Mouse (Mus musculus): Measurements from ENCODE around the gene Ak2. TPM values are rescaled to one million over a fixed set of nuclear protein-coding genes. Genes with fewer than 3 reads are reported as not detected.
A peak's percentile ranks its signal among the peaks of the same experiment; 100 is the strongest.

The Ak2 gene
- polyA plus RNA-seq, 1 experiment from 2014 or later = 57.1 TPM

DNA sequence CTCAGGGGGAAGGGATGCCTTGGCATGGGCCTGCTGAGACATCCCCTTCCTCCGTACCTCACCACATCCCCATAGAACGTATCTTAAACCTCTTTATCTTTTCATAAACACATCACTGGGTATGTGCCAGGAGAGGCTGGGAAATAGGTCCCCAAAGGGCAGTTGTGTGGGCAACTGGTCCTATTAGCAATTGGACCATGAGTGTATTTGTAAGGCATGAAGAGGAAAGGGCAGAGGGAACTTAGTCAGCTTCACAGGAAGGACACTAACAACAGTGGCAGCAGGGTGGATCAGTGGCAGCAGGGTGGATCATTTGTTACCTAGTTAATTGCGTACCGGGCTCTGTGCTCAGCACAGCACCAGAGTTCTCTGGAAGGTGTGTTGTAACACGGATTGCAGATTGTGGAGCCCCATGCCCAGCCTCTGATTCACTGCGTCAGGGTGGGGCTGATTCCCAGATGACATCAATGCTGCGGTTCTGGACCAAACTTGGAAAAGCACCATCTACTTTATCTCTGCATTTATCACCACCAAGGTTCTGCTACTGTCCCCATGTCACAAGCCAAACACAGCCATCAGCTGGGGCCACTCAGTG is 44.2 kb downstream of the Ak2 start:
- 63% methylated on average over 7 of the region's 7 CpGs for WGBS
- H3K27me3 ChIP-seq (ENCODE audit: control insufficient read depth, insufficient read depth, low read length) = no peaks in the 10 kb centered on the region
- no peaks in the 10 kb centered on the region for H3K4me1 ChIP-seq (ENCODE audit: control insufficient read depth, insufficient read depth, low read length)
- no peaks in the 10 kb centered on the region for H3K9me3 ChIP-seq (ENCODE audit: control insufficient read depth, low read length)
- no peaks in the 10 kb centered on the region for H3K36me3 ChIP-seq (ENCODE audit: control insufficient read depth, insufficient read depth, low read length)
- ATAC-seq (ENCODE audit: low read depth) = no peak
- H3K9ac ChIP-seq (replicated peaks; ENCODE audit: low read depth, low read length) = no peak overlapping the region
- H3K27ac ChIP-seq (ENCODE audit: low read depth, low read length) = no peak overlapping the region
- H3K4me3 ChIP-seq (ENCODE audit: low read depth, low read length) = no peak overlapping the region
- no peak overlapping the region for H3K4me2 ChIP-seq (ENCODE audit: low read depth, low read length)

GRCm38 (mm10) chr4:129047721-129048421 is 56.1 kb downstream of the Ak2 start:
- H3K27me3 ChIP-seq (ENCODE audit: control insufficient read depth, insufficient read depth, low read length) = no peaks in the 10 kb centered on the region
- peak overlapping the region; percentile 92 for H3K27ac ChIP-seq (ENCODE audit: low read depth, low read length)
- H3K9me3 ChIP-seq (ENCODE audit: control insufficient read depth, low read length) = no peaks in the 10 kb centered on the region
- peaks cover 10% of the 10 kb centered on the region; the same call in 1 of the 2 replicates for H3K4me1 ChIP-seq (ENCODE audit: control insufficient read depth, insufficient read depth, low read length)
- peak overlapping the region; percentile 61 for H3K4me2 ChIP-seq (ENCODE audit: low read depth, low read length)
- H3K4me3 ChIP-seq (ENCODE audit: low read depth, low read length) = peak overlapping the region; percentile 38
- no peaks in the 10 kb centered on the region for H3K36me3 ChIP-seq (ENCODE audit: control insufficient read depth, insufficient read depth, low read length)
- ATAC-seq (ENCODE audit: low read depth) = no peak
- H3K9ac ChIP-seq (replicated peaks; ENCODE audit: low read depth, low read length) = peak overlapping the region; percentile 41
- WGBS = 19% methylated on average over 15 of the region's 15 CpGs

GRCm38 (mm10) chr4:129048501-129049305 is 56.9 kb downstream of the Ak2 start:
- Histone ChIP-seq H3K9ac (replicated peaks; ENCODE audit: low read depth, low read length) (peak overlapping the region; percentile 41), H3K36me3 (ENCODE audit: control insufficient read depth, insufficient read depth, low read length) (no peaks in the 10 kb centered on the region), H3K9me3 (ENCODE audit: control insufficient read depth, low read length) (no peaks in the 10 kb centered on the region), H3K4me1 (ENCODE audit: control insufficient read depth, insufficient read depth, low read length) (peaks cover 10% of the 10 kb centered on the region; the same call in 1 of the 2 replicates), H3K27ac (ENCODE audit: low read depth, low read length) (peak overlapping the region; percentile 92), H3K4me3 (ENCODE audit: low read depth, low read length) (peak overlapping the region; percentile 38), H3K27me3 (ENCODE audit: control insufficient read depth, insufficient read depth, low read length) (no peaks in the 10 kb centered on the region), H3K4me2 (ENCODE audit: low read depth, low read length) (peak overlapping the region; percentile 61)
- WGBS = under 1% methylated on average over 52 of the region's 52 CpGs
- ATAC-seq (ENCODE audit: low read depth) = peak; percentile 93

DNA sequence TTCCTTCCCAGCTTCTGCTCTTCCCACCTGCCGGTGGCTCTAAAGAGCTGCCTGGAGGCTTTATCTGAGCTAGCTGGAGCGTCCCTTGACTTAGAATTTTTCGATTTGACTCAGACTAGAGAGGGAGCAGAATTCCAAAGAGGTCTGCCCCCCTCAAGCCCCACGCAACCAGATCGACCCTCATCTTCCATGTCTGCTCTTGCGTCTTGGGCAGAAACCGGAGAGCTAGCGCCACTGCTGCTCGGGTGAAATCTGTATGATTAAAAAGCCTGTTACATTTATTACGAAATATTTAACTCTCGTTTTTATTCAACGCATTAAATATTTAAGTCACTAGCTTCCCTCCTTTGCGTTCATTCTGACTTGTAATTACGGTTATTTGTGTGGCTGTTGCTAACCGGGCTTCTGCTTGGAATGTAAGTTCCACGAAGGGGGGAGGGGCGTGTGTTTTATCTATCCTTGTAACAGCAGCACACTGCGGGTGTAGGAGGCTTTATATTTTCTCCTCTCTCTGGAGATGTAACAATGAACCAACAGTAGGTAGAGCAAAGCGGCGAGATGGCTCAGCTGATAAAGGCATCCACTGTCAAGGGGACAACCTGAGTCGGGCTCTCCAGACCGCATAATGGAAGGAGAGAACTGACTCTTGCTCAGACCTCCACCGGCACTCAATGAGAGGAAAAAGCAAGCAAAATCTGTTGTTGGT is 57.7 kb downstream of the Ak2 start:
- Histone ChIP-seq H3K36me3 (ENCODE audit: control insufficient read depth, insufficient read depth, low read length) (no peaks in the 10 kb centered on the region), H3K4me1 (ENCODE audit: control insufficient read depth, insufficient read depth, low read length) (peaks cover 10% of the 10 kb centered on the region; the same call in 1 of the 2 replicates), H3K9me3 (ENCODE audit: control insufficient read depth, low read length) (no peaks in the 10 kb centered on the region), H3K4me3 (ENCODE audit: low read depth, low read length) (peak overlapping the region; percentile 38), H3K4me2 (ENCODE audit: low read depth, low read length) (peak overlapping the region; percentile 61), H3K27me3 (ENCODE audit: control insufficient read depth, insufficient read depth, low read length) (no peaks in the 10 kb centered on the region), H3K27ac (ENCODE audit: low read depth, low read length) (peak overlapping the region; percentile 92), H3K9ac (replicated peaks; ENCODE audit: low read depth, low read length) (peak overlapping the region; percentile 41)
- WGBS = 4% methylated on average over 23 of the region's 23 CpGs
- ATAC-seq (ENCODE audit: low read depth) = peak; percentile 62

GRCm38 (mm10) chr4:129050365-129050764 is 58.6 kb downstream of the Ak2 start:
- H3K4me1 ChIP-seq (ENCODE audit: control insufficient read depth, insufficient read depth, low read length) = peaks cover 10% of the 10 kb centered on the region; the same call in 1 of the 2 replicates
- no peaks in the 10 kb centered on the region for H3K9me3 ChIP-seq (ENCODE audit: control insufficient read depth, low read length)
- H3K4me2 ChIP-seq (ENCODE audit: low read depth, low read length) = peak overlapping the region; percentile 61; the same call in 1 of the 2 replicates
- no peaks in the 10 kb centered on the region for H3K36me3 ChIP-seq (ENCODE audit: control insufficient read depth, insufficient read depth, low read length)
- peak overlapping the region; percentile 92 for H3K27ac ChIP-seq (ENCODE audit: low read depth, low read length)
- H3K4me3 ChIP-seq (ENCODE audit: low read depth, low read length) = no peak overlapping the region
- no peak overlapping the region for H3K9ac ChIP-seq (replicated peaks; ENCODE audit: low read depth, low read length)
- no peaks in the 10 kb centered on the region for H3K27me3 ChIP-seq (ENCODE audit: control insufficient read depth, insufficient read depth, low read length)
- ATAC-seq (ENCODE audit: low read depth) = no peak
- 69% methylated on average over 4 of the region's 4 CpGs for WGBS

DNA sequence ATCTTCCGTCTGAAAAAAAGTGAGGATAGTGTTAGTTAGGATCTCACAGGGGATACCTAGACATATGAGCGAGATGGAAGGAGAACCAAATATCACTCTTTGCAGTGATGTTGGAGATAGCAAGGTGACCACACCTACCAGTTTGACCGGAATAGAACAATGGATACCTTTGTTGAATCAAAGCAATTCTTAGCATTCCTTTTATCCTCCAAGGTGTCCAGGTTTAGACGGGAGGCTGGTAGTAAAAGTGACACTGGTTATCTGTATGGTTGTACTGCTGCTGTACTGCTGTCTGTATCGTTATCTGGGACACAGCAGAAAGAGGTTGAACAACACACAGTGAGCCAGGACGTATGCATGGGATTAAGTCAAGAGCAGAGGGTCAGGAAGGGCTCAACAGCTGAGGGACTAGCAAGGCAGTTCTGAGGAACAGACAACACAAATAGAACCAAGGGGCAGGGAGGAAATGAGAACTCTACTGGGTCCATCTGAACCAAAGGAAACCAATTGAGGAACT is 59.2 kb downstream of the Ak2 start:
- H3K9me3 ChIP-seq (ENCODE audit: control insufficient read depth, low read length) = no peaks in the 10 kb centered on the region
- H3K4me1 ChIP-seq (ENCODE audit: control insufficient read depth, insufficient read depth, low read length) = peaks cover 10% of the 10 kb centered on the region; the same call in 1 of the 2 replicates
- no peak overlapping the region for H3K4me2 ChIP-seq (ENCODE audit: low read depth, low read length)
- H3K27me3 ChIP-seq (ENCODE audit: control insufficient read depth, insufficient read depth, low read length) = no peaks in the 10 kb centered on the region
- no peak overlapping the region for H3K4me3 ChIP-seq (ENCODE audit: low read depth, low read length)
- H3K9ac ChIP-seq (replicated peaks; ENCODE audit: low read depth, low read length) = no peak overlapping the region
- ATAC-seq (ENCODE audit: low read depth) = no peak
- 81% methylated on average over 6 of the region's 6 CpGs for WGBS
- H3K36me3 ChIP-seq (ENCODE audit: control insufficient read depth, insufficient read depth, low read length) = no peaks in the 10 kb centered on the region
- no peak overlapping the region for H3K27ac ChIP-seq (ENCODE audit: low read depth, low read length)

- no peak for ATAC-seq (ENCODE audit: low read depth)
- Histone ChIP-seq H3K9me3 (ENCODE audit: control insufficient read depth, low read length) (no peaks in the 10 kb centered on the region), H3K9ac (replicated peaks; ENCODE audit: low read depth, low read length) (no peak overlapping the region), H3K4me1 (ENCODE audit: control insufficient read depth, insufficient read depth, low read length) (peaks cover 10% of the 10 kb centered on the region; the same call in 1 of the 2 replicates), H3K27me3 (ENCODE audit: control insufficient read depth, insufficient read depth, low read length) (no peaks in the 10 kb centered on the region), H3K36me3 (ENCODE audit: control insufficient read depth, insufficient read depth, low read length) (no peaks in the 10 kb centered on the region), H3K27ac (ENCODE audit: low read depth, low read length) (no peak overlapping the region), H3K4me3 (ENCODE audit: low read depth, low read length) (no peak overlapping the region), H3K4me2 (ENCODE audit: low read depth, low read length) (no peak overlapping the region)
- 34% methylated on average over 11 of the region's 11 CpGs for WGBS
Observed at GRCm38 (mm10) chr4:129051461-129052183, 59.9 kb downstream of the Ak2 start.

DNA sequence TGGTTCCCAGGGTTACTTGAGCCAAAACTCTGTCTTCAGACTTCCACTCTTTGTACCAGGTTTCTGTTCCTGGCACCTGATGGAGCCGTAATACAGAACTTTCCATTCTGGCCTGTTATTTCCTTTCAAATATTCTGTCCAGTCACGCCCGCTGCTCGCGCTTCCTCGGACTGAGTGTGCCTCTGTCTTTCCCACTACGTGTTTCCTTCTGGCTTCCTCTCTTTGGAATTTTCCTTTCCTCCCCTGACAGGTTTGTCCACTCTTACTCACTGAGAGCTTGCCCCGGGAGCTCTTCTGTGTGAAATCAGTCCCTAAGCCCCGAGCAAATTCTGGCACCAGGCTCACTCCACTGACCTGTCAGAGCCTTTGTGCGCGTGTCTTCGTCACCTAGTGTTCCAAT is 63.0 kb downstream of the Ak2 start:
- no peak overlapping the region for H3K27ac ChIP-seq (ENCODE audit: low read depth, low read length)
- WGBS = 95% methylated on average over 12 of the region's 12 CpGs
- H3K27me3 ChIP-seq (ENCODE audit: control insufficient read depth, insufficient read depth, low read length) = no peaks in the 10 kb centered on the region
- no peak overlapping the region for H3K9ac ChIP-seq (replicated peaks; ENCODE audit: low read depth, low read length)
- peaks cover 4% of the 10 kb centered on the region for H3K4me1 ChIP-seq (ENCODE audit: control insufficient read depth, insufficient read depth, low read length)
- H3K4me2 ChIP-seq (ENCODE audit: low read depth, low read length) = no peak overlapping the region
- H3K9me3 ChIP-seq (ENCODE audit: control insufficient read depth, low read length) = no peaks in the 10 kb centered on the region
- H3K4me3 ChIP-seq (ENCODE audit: low read depth, low read length) = no peak overlapping the region
- H3K36me3 ChIP-seq (ENCODE audit: control insufficient read depth, insufficient read depth, low read length) = no peaks in the 10 kb centered on the region
- no peak for ATAC-seq (ENCODE audit: low read depth)

Data from neural tube, embryonic 14.5 days (tissue).